21 mouse cellular contexts compared by ENCODE assay signal in the genomic region with DNA sequence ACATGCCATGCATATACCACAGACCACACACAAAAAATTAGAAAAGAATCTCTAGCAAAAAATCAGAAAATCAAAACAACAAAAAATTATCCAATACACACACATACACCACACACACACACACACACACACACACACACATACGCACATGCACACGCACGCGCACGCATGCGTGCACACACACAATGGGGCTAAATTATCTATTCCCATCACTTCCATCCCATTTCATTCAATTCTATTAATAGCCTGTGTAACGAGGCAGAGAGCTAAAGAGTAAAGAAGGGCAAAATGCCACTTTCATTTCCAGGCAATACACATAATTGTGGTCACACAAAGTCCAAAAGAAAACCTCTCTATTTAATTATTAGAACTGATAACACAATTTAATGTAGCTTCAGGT.
"Had no signal": no experiment of that assay in that cellular context is flagged by ENCODE, and none has a peak within 500 bp of the region (broad histone marks: within the 10 kb centered on the region; RNA-seq: fewer than 3 reads in every experiment).

No protein-coding gene starts in this region.

- H3K4me2 ChIP-seq: limb, embryonic 12.5 days; limb, embryonic 15.5 days; liver, embryonic 11.5 days; lung, embryonic 14.5 days; midbrain, embryonic 12.5 days; midbrain, embryonic 15.5 days; stomach, embryonic 15.5 days had no signal

- H3K36me3 ChIP-seq: limb, embryonic 12.5 days; limb, embryonic 15.5 days; midbrain, embryonic 12.5 days; midbrain, embryonic 15.5 days; stomach, embryonic 15.5 days had no signal

- H3K27ac ChIP-seq: kidney, postnatal 0 days; layer of hippocampus, adult 2 months; limb, embryonic 12.5 days; limb, embryonic 15.5 days; liver, embryonic 14.5 days; macrophage; midbrain, embryonic 12.5 days; midbrain, embryonic 15.5 days; stomach, embryonic 15.5 days had no signal

- H3K4me3 ChIP-seq: layer of hippocampus, adult 2 months; limb, embryonic 12.5 days; limb, embryonic 15.5 days; midbrain, embryonic 12.5 days; midbrain, embryonic 15.5 days; stomach, embryonic 15.5 days had no signal

- H3K27me3 ChIP-seq: limb, embryonic 12.5 days; limb, embryonic 15.5 days; midbrain, embryonic 12.5 days; midbrain, embryonic 15.5 days; stomach, embryonic 15.5 days had no signal

- ATAC-seq: liver, postnatal 0 days; lung, postnatal 0 days; midbrain, embryonic 15.5 days had no signal

- H3K9ac ChIP-seq: limb, embryonic 12.5 days; limb, embryonic 15.5 days; liver, embryonic 14.5 days; liver, postnatal 0 days; lung, embryonic 14.5 days; midbrain, embryonic 12.5 days; midbrain, embryonic 15.5 days; stomach, embryonic 15.5 days had no signal

- H3K9me3 ChIP-seq: limb, embryonic 12.5 days; limb, embryonic 15.5 days; midbrain, embryonic 12.5 days; midbrain, embryonic 15.5 days; stomach, embryonic 15.5 days had no signal

- DNase-seq: kidney, adult 2 months; kidney, postnatal 25 days; layer of hippocampus, adult 9-11 months; liver, postnatal 0 days; lung, embryonic 14.5 days; right cerebral cortex, postnatal 25 days; spleen, adult 18-20 months; thymus, adult 2 months; thymus, postnatal 14 days; thymus, postnatal 4 days had no signal

- H3K4me1 ChIP-seq: limb, embryonic 12.5 days; limb, embryonic 15.5 days; midbrain, embryonic 12.5 days; midbrain, embryonic 15.5 days; stomach, embryonic 15.5 days had no signal
